Mouse (Mus musculus) midbrain, embryonic 11.5 days (tissue): ENCODE results near the gene Zfp619. TPM values are rescaled to one million over a fixed set of nuclear protein-coding genes. Genes with fewer than 3 reads are reported as not detected.

ENCODE experiments used
- ATAC-seq: fragments of 200-750 bp; cut with Nextera tagmentation; 2 replicates; pipeline ENCODE4 v1.8.0; 2017; ENCODE audit warnings: moderate TSS enrichment, moderate library complexity; ENCODE audit not compliant: low FRiP score
- DNase-seq: peaks from one replicate; pipeline ENCODE4 v3.0.0; 2015; ENCODE audit warnings: low spot score; ENCODE audit errors: missing footprints
- H3K27ac ChIP-seq: fragments of 300-500 bp; sonication (generic); 2 replicates; pipeline ENCODE4 v1.5.1; 2014; ENCODE audit warnings: low read depth, low read length
- H3K27me3 ChIP-seq: fragments of 300-500 bp; sonication (generic); 2 replicates; pipeline ENCODE4 v1.6.1; 2014; ENCODE audit warnings: mild to moderate bottlenecking, low read length, moderate library complexity, mixed read lengths; ENCODE audit not compliant: control insufficient read depth, insufficient read depth
- H3K36me3 ChIP-seq: fragments of 300-500 bp; sonication (generic); 2 replicates; pipeline ENCODE4 v1.6.1; 2014; ENCODE audit warnings: mild to moderate bottlenecking, low read length, moderate library complexity, mixed read lengths; ENCODE audit not compliant: control insufficient read depth, insufficient read depth
- H3K4me1 ChIP-seq: fragments of 300-500 bp; sonication (generic); 2 replicates; pipeline ENCODE4 v1.6.1; 2014; ENCODE audit warnings: low read length; ENCODE audit not compliant: control insufficient read depth, insufficient read depth
- H3K4me2 ChIP-seq: fragments of 300-500 bp; sonication (generic); 2 replicates; pipeline ENCODE4 v1.6.1; 2014; ENCODE audit warnings: mild to moderate bottlenecking, moderate library complexity
- H3K4me3 ChIP-seq: fragments of 300-500 bp; sonication (generic); 2 replicates; pipeline ENCODE4 v1.5.1; 2014; ENCODE audit warnings: low read depth, low read length
- H3K9ac ChIP-seq: fragments of 300-500 bp; sonication (generic); 2 replicates; pipeline ENCODE4 v1.6.1; 2014; ENCODE audit warnings: low read length
- H3K9me3 ChIP-seq: fragments of 300-500 bp; sonication (generic); 2 replicates; pipeline ENCODE4 v1.6.1; 2016; ENCODE audit warnings: low read length; ENCODE audit not compliant: control insufficient read depth
- WGBS: fragments of 180-500 bp; shearing (Covaris S2); extraction: QIAGEN DNeasy Blood & Tissue Kit; methylation state at CpG from one replicate; pipeline ENCODE4 v1.1.7; 2014; 5-methylcytosine and 5-hydroxymethylcytosine counted together
- polyA plus RNA-seq: library from polyadenylated mRNA; unstranded; fragments of >200 nt; fragmentation: Nextera tagmentation; extraction: Ambion mirVana; gene quantifications from 2 replicates; pipeline ENCODE4 v1.2.1, GENCODE M21; 2014

Zfp619 gene
- polyA plus RNA-seq, 1 experiment from 2014 or later = 4.9 TPM

- WGBS = 82% methylated on average over 1 of the region's 1 CpGs
- no peak overlapping the region for H3K4me2 ChIP-seq
Observed at GRCm38 (mm10) chr7:39523703-39524424, 6.3 kb downstream of the Zfp619 start.

GRCm38 (mm10) chr7:39543151-39543550 is 25.6 kb downstream of the Zfp619 start:
- H3K27ac ChIP-seq = no peak overlapping the region
- H3K27me3 ChIP-seq = no peaks in the 10 kb centered on the region
- no peak overlapping the region for H3K4me2 ChIP-seq
- no peak overlapping the region for H3K9ac ChIP-seq
- 0 out of 2 replicates have a peak, but pooled peaks cover 2% of the 10 kb centered on the region for H3K4me1 ChIP-seq
- 90% methylated on average over 1 of the region's 1 CpGs for WGBS
- H3K9me3 ChIP-seq = no peaks in the 10 kb centered on the region
- ATAC-seq (no peak), DNase-seq (no peak)
- no peaks in the 10 kb centered on the region for H3K36me3 ChIP-seq
- H3K4me3 ChIP-seq = no peak overlapping the region

More at GRCm38 (mm10) chr7:39523703-39524424, 6.3 kb downstream of the Zfp619 start:
- Histone ChIP-seq H3K4me1 (no peaks in the 10 kb centered on the region), H3K36me3 (no peaks in the 10 kb centered on the region), H3K9ac (no peak overlapping the region), H3K9me3 (no peaks in the 10 kb centered on the region; the same call in 1 of the 2 replicates), H3K27ac (no peak overlapping the region), H3K4me3 (no peak overlapping the region), H3K27me3 (no peaks in the 10 kb centered on the region)
- DNase-seq (no peak), ATAC-seq (no peak)

GRCm38 (mm10) chr7:39544242-39545111 is 26.9 kb downstream of the Zfp619 start:
- H3K9ac ChIP-seq = peak overlapping the region; percentile 73
- no peaks in the 10 kb centered on the region for H3K36me3 ChIP-seq
- no peaks in the 10 kb centered on the region for H3K27me3 ChIP-seq
- H3K4me1 ChIP-seq = 0 out of 2 replicates have a peak, but pooled peaks cover 2% of the 10 kb centered on the region
- no peaks in the 10 kb centered on the region for H3K9me3 ChIP-seq
- under 1% methylated on average over 43 of the region's 43 CpGs for WGBS
- DNase-seq (peak; percentile 97), ATAC-seq (peak; percentile 94)
- peak overlapping the region; percentile 57 for H3K4me2 ChIP-seq
- peak overlapping the region; percentile 37 for H3K27ac ChIP-seq
- peak overlapping the region; percentile 47 for H3K4me3 ChIP-seq

- DNase-seq (no peak), ATAC-seq (no peak)
- Histone ChIP-seq H3K4me1 (0 out of 2 replicates have a peak, but pooled peaks cover 2% of the 10 kb centered on the region), H3K4me2 (peak overlapping the region; percentile 57), H3K27ac (no peak overlapping the region), H3K36me3 (no peaks in the 10 kb centered on the region), H3K9me3 (no peaks in the 10 kb centered on the region), H3K27me3 (no peaks in the 10 kb centered on the region), H3K9ac (peak overlapping the region; percentile 73), H3K4me3 (peak overlapping the region; percentile 47)
- WGBS = 54% methylated on average over 10 of the region's 10 CpGs
Observed at GRCm38 (mm10) chr7:39545134-39545533, 27.6 kb downstream of the Zfp619 start.

DNA sequence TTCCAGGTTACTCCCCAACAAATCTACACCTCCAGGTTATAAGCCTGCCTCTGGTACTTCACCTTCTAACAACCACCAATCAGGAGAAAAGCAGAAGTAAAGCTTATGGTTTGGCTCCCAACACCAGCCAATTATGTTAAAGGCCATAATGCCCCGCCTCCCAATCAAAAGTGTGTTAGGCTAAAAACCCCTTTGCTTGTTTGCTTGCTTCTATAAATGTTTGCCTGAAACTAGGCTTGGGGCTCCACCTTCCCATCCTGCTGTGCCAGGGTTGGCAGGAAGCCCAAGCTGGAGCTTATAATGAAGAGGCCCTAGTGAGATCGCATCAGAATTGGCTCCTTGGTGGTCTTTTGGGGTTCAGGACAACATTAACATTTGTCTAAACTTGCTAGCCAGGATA is 31.8 kb downstream of the Zfp619 start:
- Histone ChIP-seq H3K4me1 (peaks cover 7% of the 10 kb centered on the region; the same call in 1 of the 2 replicates), H3K4me3 (no peak overlapping the region), H3K27ac (no peak overlapping the region), H3K27me3 (no peaks in the 10 kb centered on the region), H3K9ac (no peak overlapping the region), H3K9me3 (no peaks in the 10 kb centered on the region), H3K4me2 (no peak overlapping the region), H3K36me3 (no peaks in the 10 kb centered on the region)
- ATAC-seq (no peak), DNase-seq (peak; percentile 44)
- WGBS = 96% methylated on average over 2 of the region's 2 CpGs

- peak overlapping the region; percentile 56 for H3K4me3 ChIP-seq
- peak overlapping the region; percentile 74 for H3K27ac ChIP-seq
- H3K27me3 ChIP-seq = no peaks in the 10 kb centered on the region
- peaks cover 5% of the 10 kb centered on the region; the same call in 1 of the 2 replicates for H3K4me1 ChIP-seq
- no peaks in the 10 kb centered on the region for H3K9me3 ChIP-seq
- peaks cover 2% of the 10 kb centered on the region; the same call in 1 of the 2 replicates for H3K36me3 ChIP-seq
- DNase-seq (peak; percentile 99), ATAC-seq (peak; percentile 100)
- H3K4me2 ChIP-seq = peak overlapping the region; percentile 51
- 4% methylated on average over 52 of the region's 52 CpGs for WGBS
- peak overlapping the region; percentile 72 for H3K9ac ChIP-seq
Observed at GRCm38 (mm10) chr7:39551976-39552891, 34.7 kb downstream of the Zfp619 start.

GRCm38 (mm10) chr7:39552993-39553392 is 35.4 kb downstream of the Zfp619 start:
- Histone ChIP-seq H3K9ac (no peak overlapping the region), H3K36me3 (peaks cover 2% of the 10 kb centered on the region; the same call in 1 of the 2 replicates), H3K9me3 (no peaks in the 10 kb centered on the region), H3K4me1 (peaks cover 5% of the 10 kb centered on the region; the same call in 1 of the 2 replicates), H3K4me2 (peak overlapping the region; percentile 51), H3K27ac (no peak overlapping the region), H3K27me3 (no peaks in the 10 kb centered on the region), H3K4me3 (peak overlapping the region; percentile 56)
- peak; percentile 83 for DNase-seq
- 22% methylated on average over 5 of the region's 5 CpGs for WGBS
- ATAC-seq = no peak

DNA sequence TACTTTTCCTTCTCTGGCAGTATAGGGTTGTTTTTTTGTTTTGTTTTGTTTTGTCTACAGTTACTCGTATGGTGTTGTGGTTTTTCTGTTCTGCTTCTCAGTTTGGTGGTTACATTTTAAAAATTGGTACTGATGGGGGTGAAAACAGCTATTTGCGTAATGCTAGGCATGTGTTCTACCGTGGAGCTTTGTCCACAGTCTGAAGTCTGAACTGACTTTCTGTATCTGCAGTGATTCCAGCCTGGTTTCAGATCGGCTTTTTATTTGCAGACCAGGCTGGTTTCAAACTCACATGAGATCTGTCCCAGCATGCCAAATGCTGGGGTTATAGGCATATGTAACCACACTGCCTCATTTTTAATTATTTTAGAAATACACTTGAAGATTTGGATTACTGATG is 36.3 kb downstream of the Zfp619 start:
- Histone ChIP-seq H3K9ac (no peak overlapping the region), H3K9me3 (no peaks in the 10 kb centered on the region), H3K27ac (no peak overlapping the region), H3K36me3 (peaks cover 2% of the 10 kb centered on the region; the same call in 1 of the 2 replicates), H3K27me3 (no peaks in the 10 kb centered on the region), H3K4me2 (no peak overlapping the region), H3K4me3 (no peak overlapping the region), H3K4me1 (peaks cover 5% of the 10 kb centered on the region; the same call in 1 of the 2 replicates)
- WGBS = 87% methylated on average over 4 of the region's 4 CpGs
- peak; percentile 81 for DNase-seq
- ATAC-seq = no peak
